Mouse (Mus musculus) left cerebral cortex, postnatal 14 days (tissue): ENCODE measurements at regions not wholly inside any gene's neighbourhood (a gene's known extent, or its start where the extent isn't known, plus 50 kb on each side); places are given as distances from the start of the nearest gene placed in this dataset.
"Not testable (repeated sequence)": the region's sequence is repeated elsewhere in the genome, so short reads cannot be mapped to it uniquely, and the experiment has no call there.

Source experiments
- DNase-seq, 2 experiments: peaks; one replicate each; pipeline ENCODE4 v3.0.0; 2021 to 2022; ENCODE audit warnings: low spot score in 2 of 2, mixed read lengths in 1 of 2
- intact Hi-C: fragments of 180-260 bp; cut with DNase I; formaldehyde crosslinking; loops from one replicate; pipeline ENCODE4 v1.15.1; 2025

- intact Hi-C loops: no loop called here
- no peak for DNase-seq
Observed at GRCm38 (mm10) chr7:137930200-137930599, 467.3 kb downstream of the Tcerg1l start.

- intact Hi-C loops: no loop called here
- no peak for DNase-seq
Observed at GRCm38 (mm10) chr7:137935896-137936295, 461.6 kb downstream of the Tcerg1l start.

GRCm38 (mm10) chr7:137939116-137939515 lies 458.4 kb downstream of the Tcerg1l start:
- intact Hi-C loops: no loop called here
- no peak for DNase-seq

GRCm38 (mm10) chr7:137940084-137940483 lies 457.4 kb downstream of the Tcerg1l start:
- intact Hi-C loops: no loop called here
- DNase-seq: no peak

- DNase-seq: no peak
- intact Hi-C loops: no loop called here
Observed at GRCm38 (mm10) chr7:137944991-137945390, 452.5 kb downstream of the Tcerg1l start.

- no peak for DNase-seq
- intact Hi-C loops: no loop called here
Observed at GRCm38 (mm10) chr7:137947424-137947823, 450.1 kb downstream of the Tcerg1l start.

GRCm38 (mm10) chr7:137957354-137957753 lies 440.2 kb downstream of the Tcerg1l start:
- no peak for DNase-seq
- intact Hi-C loops: no loop called here

GRCm38 (mm10) chr7:137957848-137958247 lies 439.7 kb downstream of the Tcerg1l start:
- DNase-seq: no peak
- intact Hi-C loops: no loop called here

- intact Hi-C loops: no loop called here
- DNase-seq: peak; percentile 27 to 63
Observed at GRCm38 (mm10) chr7:137963470-137964095, 433.9 kb downstream of the Tcerg1l start.

- intact Hi-C loops: no loop called here
- no peak for DNase-seq
Observed at GRCm38 (mm10) chr7:137974705-137975104, 422.8 kb downstream of the Tcerg1l start.

- DNase-seq: peak in 1 of 2 experiments; percentile 13
- intact Hi-C loops: no loop called here
Observed at GRCm38 (mm10) chr7:137977527-137977926, 420.0 kb downstream of the Tcerg1l start.

- intact Hi-C loops: no loop called here
- DNase-seq: no peak
Observed at GRCm38 (mm10) chr7:137979361-137979760, 418.2 kb downstream of the Tcerg1l start.

GRCm38 (mm10) chr7:138005806-138006205 lies 391.7 kb downstream of the Tcerg1l start:
- DNase-seq: no peak
- intact Hi-C loops: no loop called here

- intact Hi-C loops: no loop called here
Observed at GRCm38 (mm10) chr7:138006971-138007370, 390.6 kb downstream of the Tcerg1l start.

GRCm38 (mm10) chr7:138008601-138009000 lies 388.9 kb downstream of the Tcerg1l start:
- intact Hi-C loops: no loop called here
- DNase-seq: peak in 1 of 2 experiments; percentile 55

More at GRCm38 (mm10) chr7:138006971-138007370, 390.6 kb downstream of the Tcerg1l start:
- DNase-seq: peak; percentile 26 to 27

- intact Hi-C loops, DNase-seq: not testable (repeated sequence)
Observed at GRCm38 (mm10) chr7:138024021-138024420, 373.5 kb downstream of the Tcerg1l start.

GRCm38 (mm10) chr7:138051696-138052095 lies 345.8 kb downstream of the Tcerg1l start:
- DNase-seq: no peak
- intact Hi-C loops: no loop called here

GRCm38 (mm10) chr7:138054756-138055155 lies 342.8 kb downstream of the Tcerg1l start:
- DNase-seq: no peak

GRCm38 (mm10) chr7:138061116-138061515 lies 336.4 kb downstream of the Tcerg1l start:
- DNase-seq: no peak
- intact Hi-C loops: no loop called here

More at GRCm38 (mm10) chr7:138054756-138055155, 342.8 kb downstream of the Tcerg1l start:
- intact Hi-C loops: no loop called here

GRCm38 (mm10) chr7:138066921-138067320 lies 330.6 kb downstream of the Tcerg1l start:
- intact Hi-C loops: no loop called here

GRCm38 (mm10) chr7:138075231-138075630 lies 322.3 kb downstream of the Tcerg1l start:
- intact Hi-C loops: no loop called here

More at GRCm38 (mm10) chr7:138066921-138067320, 330.6 kb downstream of the Tcerg1l start:
- no peak for DNase-seq

More at GRCm38 (mm10) chr7:138075231-138075630, 322.3 kb downstream of the Tcerg1l start:
- no peak for DNase-seq
